Mouse (Mus musculus): ENCODE measurements around the gene Slc37a1.
A peak's percentile ranks its signal among the peaks of the same experiment; 100 is the strongest.
"Not testable (repeated sequence)": the region's sequence is repeated elsewhere in the genome, so short reads cannot be mapped to it uniquely, and the experiment has no call there.

The Slc37a1 gene

GRCm38 (mm10) chr17:31353255-31353654 lies 66.7 kb downstream of the Slc37a1 start:
- DNase-seq (ENCODE audit: low spot score in 2 of 2) = no peak

- not testable (repeated sequence) for DNase-seq (ENCODE audit: low spot score in 2 of 2)
Measured at GRCm38 (mm10) chr17:31354684-31355083, 68.1 kb downstream of the Slc37a1 start.

GRCm38 (mm10) chr17:31355792-31356502 lies 69.4 kb downstream of the Slc37a1 start:
- DNase-seq (ENCODE audit: low spot score in 2 of 2) = no peak

- DNase-seq (ENCODE audit: low spot score in 2 of 2) = no peak
Measured at GRCm38 (mm10) chr17:31360582-31360981, 74.0 kb downstream of the Slc37a1 start.

GRCm38 (mm10) chr17:31365586-31366166 lies 79.1 kb downstream of the Slc37a1 start:
- DNase-seq (ENCODE audit: low spot score in 2 of 2) = no peak

GRCm38 (mm10) chr17:31370221-31370620 lies 83.6 kb downstream of the Slc37a1 start:
- no peak for DNase-seq (ENCODE audit: low spot score in 2 of 2)

GRCm38 (mm10) chr17:31370931-31371330 lies 84.3 kb downstream of the Slc37a1 start:
- DNase-seq (ENCODE audit: low spot score in 2 of 2) = no peak

- peak; percentile 54 to 58 for DNase-seq (ENCODE audit: low spot score in 2 of 2)
Measured at GRCm38 (mm10) chr17:31377961-31378360, 91.4 kb downstream of the Slc37a1 start.

- DNase-seq (ENCODE audit: low spot score in 2 of 2) = no peak
Measured at GRCm38 (mm10) chr17:31378361-31378761, 91.8 kb downstream of the Slc37a1 start.

GRCm38 (mm10) chr17:31379086-31379485 lies 92.5 kb downstream of the Slc37a1 start:
- DNase-seq (ENCODE audit: low spot score in 2 of 2) = no peak

GRCm38 (mm10) chr17:31379863-31380262 lies 93.3 kb downstream of the Slc37a1 start:
- no peak for DNase-seq (ENCODE audit: low spot score in 2 of 2)

- no peak for DNase-seq (ENCODE audit: low spot score in 2 of 2)
Measured at GRCm38 (mm10) chr17:31383320-31383719, 96.7 kb downstream of the Slc37a1 start.

- no peak for DNase-seq (ENCODE audit: low spot score in 2 of 2)
Measured at GRCm38 (mm10) chr17:31384968-31385627, 98.5 kb downstream of the Slc37a1 start.

GRCm38 (mm10) chr17:31385671-31386665 lies 99.4 kb downstream of the Slc37a1 start, which contains the start of gene Pde9a:
Pde9a (plus strand) TSS chr17:31386210.
- peak; percentile 42 to 45 for DNase-seq (ENCODE audit: low spot score in 2 of 2)

GRCm38 (mm10) chr17:31386766-31387275 lies 100.2 kb downstream of the Slc37a1 start:
- no peak for DNase-seq (ENCODE audit: low spot score in 2 of 2)

GRCm38 (mm10) chr17:31389432-31390050 lies 102.9 kb downstream of the Slc37a1 start:
- DNase-seq (ENCODE audit: low spot score in 2 of 2) = no peak

- no peak for DNase-seq (ENCODE audit: low spot score in 2 of 2)
Measured at GRCm38 (mm10) chr17:31391462-31391861, 104.9 kb downstream of the Slc37a1 start.

- DNase-seq (ENCODE audit: low spot score in 2 of 2) = no peak
Measured at GRCm38 (mm10) chr17:31392041-31392440, 105.4 kb downstream of the Slc37a1 start.

GRCm38 (mm10) chr17:31393811-31394210 lies 107.2 kb downstream of the Slc37a1 start:
- no peak for DNase-seq (ENCODE audit: low spot score in 2 of 2)

GRCm38 (mm10) chr17:31400294-31400693 lies 113.7 kb downstream of the Slc37a1 start:
- peak in 1 of 2 experiments; percentile 22 for DNase-seq (ENCODE audit: low spot score in 2 of 2)

Measured in right cerebral cortex, postnatal 36 days (tissue).